ENCODE assay signal across 16 mouse cellular contexts in genomic region chr11:81972044-81972443, GRCm38 (mm10). TPM values are rescaled to one million over a fixed set of nuclear protein-coding genes. Genes with fewer than 3 reads are reported as not detected.
A peak's percentile ranks its signal among the peaks of the same experiment; 100 is the strongest.
DNase-seq lines count a peak whose midpoint lies in the region; ATAC-seq and TF ChIP-seq lines count a peak whose summit lies in the region.
"Had no signal": no experiment of that assay in that cellular context is flagged by ENCODE, and none has a peak within 500 bp of the region (broad histone marks: within the 10 kb centered on the region; RNA-seq: fewer than 3 reads in every experiment).

No protein-coding gene starts in this region.

- no peak overlapping the region for H3K4me2 ChIP-seq in forebrain, postnatal 0 days (ENCODE audit: low read depth)
- no peak overlapping the region for H3K4me2 ChIP-seq in forebrain, embryonic 13.5 days
- no peak overlapping the region for H3K4me2 ChIP-seq in lung, postnatal 0 days (replicated peaks; ENCODE audit: low read depth, low read length)
- H3K4me2 ChIP-seq: lung, embryonic 15.5 days had no signal

- H3K4me3 ChIP-seq in forebrain, postnatal 0 days (ENCODE audit: low read depth, low read length), result no peak overlapping the region
- no peak overlapping the region for H3K4me3 ChIP-seq in forebrain, embryonic 13.5 days
- no peak overlapping the region for H3K4me3 ChIP-seq in lung, postnatal 0 days (ENCODE audit: low read depth, low read length)
- H3K4me3 ChIP-seq: erythroblast, embryonic 14.5 days; lung, embryonic 15.5 days had no signal

- no peak for ATAC-seq in forebrain, postnatal 0 days
- no peak for ATAC-seq in forebrain, embryonic 13.5 days
- ATAC-seq in lung, postnatal 0 days, result no peak
- ATAC-seq in granulocyte monocyte progenitor cell, adult 5-6 weeks (replicated peaks; ENCODE audit: poor library complexity, severe bottlenecking), result no peak

- H3K27ac ChIP-seq in forebrain, postnatal 0 days (ENCODE audit: low read depth, low read length), result no peak overlapping the region
- no peak overlapping the region for H3K27ac ChIP-seq in forebrain, embryonic 13.5 days
- H3K27ac ChIP-seq in lung, postnatal 0 days (ENCODE audit: low read length), result no peak overlapping the region
- H3K27ac ChIP-seq: lung, embryonic 15.5 days had no signal

- no peak overlapping the region for H3K9ac ChIP-seq in forebrain, postnatal 0 days
- no peak overlapping the region for H3K9ac ChIP-seq in forebrain, embryonic 13.5 days
- no peak overlapping the region for H3K9ac ChIP-seq in lung, postnatal 0 days (replicated peaks; ENCODE audit: low read depth)
- H3K9ac ChIP-seq: lung, embryonic 15.5 days had no signal

- 0 out of 2 replicates have a peak, but pooled peaks cover 5% of the 10 kb centered on the region for H3K27me3 ChIP-seq in forebrain, postnatal 0 days (ENCODE audit: insufficient read depth, low read length)
- peaks cover 22% of the 10 kb centered on the region for H3K27me3 ChIP-seq in forebrain, embryonic 13.5 days
- peaks cover 10% of the 10 kb centered on the region; the same call in 1 of the 2 replicates for H3K27me3 ChIP-seq in lung, postnatal 0 days (replicated peaks; ENCODE audit: insufficient read depth, low read length)

- no peaks in the 10 kb centered on the region for H3K9me3 ChIP-seq in forebrain, postnatal 0 days (ENCODE audit: low read length)
- H3K9me3 ChIP-seq in forebrain, embryonic 13.5 days (replicated peaks), result no peaks in the 10 kb centered on the region
- no peaks in the 10 kb centered on the region for H3K9me3 ChIP-seq in lung, postnatal 0 days (ENCODE audit: low read length)
- H3K9me3 ChIP-seq: lung, embryonic 15.5 days had no signal

- no peak for DNase-seq in forebrain, postnatal 0 days
- no peak for DNase-seq in lung, postnatal 0 days (ENCODE audit: low spot score)
- DNase-seq in lung, postnatal 4 days, result no peak
- peak; percentile 41 for DNase-seq in NIH3T3 (ENCODE audit: low read depth)
- peak; percentile 52 for DNase-seq in retina, embryonic 14.5 days (ENCODE audit: low spot score)
- no peak for DNase-seq in spleen, adult 12 weeks (ENCODE audit: low spot score)
- DNase-seq: adrenal gland, adult 2 months; gastrocnemius, postnatal 36 days; kidney, postnatal 36 days; midbrain, embryonic 14.5 days had no signal

- H3K4me1 ChIP-seq in forebrain, postnatal 0 days (ENCODE audit: insufficient read depth), result peaks cover 4% of the 10 kb centered on the region; the same call in 1 of the 2 replicates
- peaks cover 21% of the 10 kb centered on the region for H3K4me1 ChIP-seq in forebrain, embryonic 13.5 days
- no peaks in the 10 kb centered on the region for H3K4me1 ChIP-seq in lung, postnatal 0 days (ENCODE audit: insufficient read depth, low read depth, low read length)
- H3K4me1 ChIP-seq: lung, embryonic 15.5 days had no signal

- 38% methylated on average over 3 of the region's 3 CpGs for WGBS in forebrain, postnatal 0 days
- 48% methylated on average over 3 of the region's 3 CpGs for WGBS in forebrain, embryonic 13.5 days
- WGBS in lung, postnatal 0 days, result 47% methylated on average over 3 of the region's 3 CpGs

- peak; percentile 58 for TF ChIP-seq CTCF in forebrain, postnatal 0 days (IDR thresholded peaks at IDR 0.05; ENCODE audit: low read depth)
- 0 out of 2 replicates have a peak, but pooled peaks have one; percentile 22 for TF ChIP-seq CTCF in lung, postnatal 0 days (IDR thresholded peaks at IDR 0.05)

- TF ChIP-seq EP300 in lung, postnatal 0 days (IDR thresholded peaks at IDR 0.05), result no peak

- H3K36me3 ChIP-seq in forebrain, postnatal 0 days (ENCODE audit: insufficient read depth), result no peaks in the 10 kb centered on the region
- no peaks in the 10 kb centered on the region for H3K36me3 ChIP-seq in forebrain, embryonic 13.5 days (ENCODE audit: poor library complexity, severe bottlenecking)
- no peaks in the 10 kb centered on the region for H3K36me3 ChIP-seq in lung, postnatal 0 days (ENCODE audit: insufficient read depth, low read length)
- H3K36me3 ChIP-seq: G1E; lung, embryonic 15.5 days had no signal

RNA-seq across cellular contexts. Expression of gene Asic2, which starts 3.8 kb away (rescaled TPM):
- total RNA-seq in forebrain, postnatal 0 days (2014; rRNA removed), result 28.9 and 37.2 TPM in 2 replicates
- 11.5 and 15.5 TPM in 2 replicates for polyA plus RNA-seq in forebrain, postnatal 0 days (2015; fragmentation: Nextera tagmentation; extraction: Ambion mirVana)
- polyA plus RNA-seq in forebrain, embryonic 13.5 days (2015; fragmentation: Nextera tagmentation; extraction: Ambion mirVana), result 2.3 and 2.9 TPM in 2 replicates
- 0.05 and 0.06 TPM in 2 replicates for polyA plus RNA-seq in lung, postnatal 0 days (2015; fragmentation: Nextera tagmentation; extraction: Ambion mirVana)
- total RNA-seq in granulocyte monocyte progenitor cell, adult 5-6 weeks (2014; fragmentation: Nextera tagmentation), result not detected in 2 replicates
- total RNA-seq in granulocyte monocyte progenitor cell, adult 5-6 weeks (2017), result not detected in 2 replicates
- total RNA-seq: hematopoietic stem cell, adult 5-6 weeks had no signal
- polyA plus RNA-seq: erythroblast, embryonic 14.5 days; G1E had no signal

Comparison
In these comparisons a context has a peak if more than half of its experiments do, and no peak if none do; other contexts are left out.
1. DNase-seq: peak in NIH3T3 (single experiment) and retina, embryonic 14.5 days (single experiment); none in forebrain, postnatal 0 days (single experiment), lung, postnatal 0 days (single experiment), lung, postnatal 4 days (0 of 2) and spleen, adult 12 weeks (single experiment).